Mouse (Mus musculus) thymus, postnatal 25 days (tissue): ENCODE measurements around the gene Serpine2.

Source experiments
- DNase-seq: peaks from one replicate; pipeline ENCODE4 v3.0.0; 2022

Serpine2 gene

GRCm38 (mm10) chr1:79861130-79861942, at the start of gene Serpine2:
Serpine2 (minus strand) TSS chr1:79861180.
- no peak for DNase-seq

GRCm38 (mm10) chr1:79907811-79908210, 46.8 kb upstream of the Serpine2 start:
- DNase-seq = no peak

GRCm38 (mm10) chr1:79905241-79905640, 44.3 kb upstream of the Serpine2 start:
- no peak for DNase-seq

- DNase-seq = no peak
Observed at GRCm38 (mm10) chr1:79902901-79903300, 41.9 kb upstream of the Serpine2 start.

- DNase-seq = no peak
Observed at GRCm38 (mm10) chr1:79882648-79883047, 21.7 kb upstream of the Serpine2 start.

- DNase-seq = no peak
Observed at GRCm38 (mm10) chr1:79874741-79875140, 13.8 kb upstream of the Serpine2 start.

GRCm38 (mm10) chr1:79860411-79861039, 455 bp downstream of the Serpine2 start:
- DNase-seq = no peak

GRCm38 (mm10) chr1:79859975-79860374, 1.0 kb downstream of the Serpine2 start:
- no peak for DNase-seq

GRCm38 (mm10) chr1:79859026-79859425, 2.0 kb downstream of the Serpine2 start:
- DNase-seq = no peak

- peak; percentile 31 for DNase-seq
Observed at GRCm38 (mm10) chr1:79858389-79858994, 2.5 kb downstream of the Serpine2 start.

GRCm38 (mm10) chr1:79857681-79858388, 3.1 kb downstream of the Serpine2 start:
- no peak for DNase-seq

GRCm38 (mm10) chr1:79856756-79857155, 4.2 kb downstream of the Serpine2 start:
- DNase-seq = no peak

- DNase-seq = no peak
Observed at GRCm38 (mm10) chr1:79853527-79853926, 7.5 kb downstream of the Serpine2 start.

GRCm38 (mm10) chr1:79850341-79850740, 10.6 kb downstream of the Serpine2 start:
- no peak for DNase-seq

GRCm38 (mm10) chr1:79848663-79849062, 12.3 kb downstream of the Serpine2 start:
- no peak for DNase-seq

- DNase-seq = no peak
Observed at GRCm38 (mm10) chr1:79846891-79847290, 14.1 kb downstream of the Serpine2 start.

- no peak for DNase-seq
Observed at GRCm38 (mm10) chr1:79832719-79833404, 28.1 kb downstream of the Serpine2 start.

- no peak for DNase-seq
Observed at GRCm38 (mm10) chr1:79823951-79824633, 36.9 kb downstream of the Serpine2 start.

GRCm38 (mm10) chr1:79822806-79823525, 38.0 kb downstream of the Serpine2 start:
- no peak for DNase-seq

- DNase-seq = no peak
Observed at GRCm38 (mm10) chr1:79819296-79819879, 41.6 kb downstream of the Serpine2 start.

GRCm38 (mm10) chr1:79815446-79815845, 45.5 kb downstream of the Serpine2 start:
- DNase-seq = no peak
